ENCODE assay signal across 10 mouse cellular contexts in genomic region chr8:70560564-70560963, GRCm38 (mm10). TPM values are rescaled to one million over a fixed set of nuclear protein-coding genes. Genes with fewer than 3 reads are reported as not detected.
A peak's percentile ranks its signal among the peaks of the same experiment; 100 is the strongest.
DNase-seq lines count a peak whose midpoint lies in the region; ATAC-seq and TF ChIP-seq lines count a peak whose summit lies in the region.
"Had no signal": no experiment of that assay in that cellular context is flagged by ENCODE, and none has a peak within 500 bp of the region (broad histone marks: within the 10 kb centered on the region; RNA-seq: fewer than 3 reads in every experiment).

No protein-coding gene starts in this region.

- no peaks in the 10 kb centered on the region for H3K9me3 ChIP-seq in intestine, embryonic 15.5 days
- H3K9me3 ChIP-seq in intestine, embryonic 16.5 days (ENCODE audit: control insufficient read depth, low read length) = no peaks in the 10 kb centered on the region
- H3K9me3 ChIP-seq in lung, embryonic 16.5 days (ENCODE audit: control insufficient read depth, low read length) = no peaks in the 10 kb centered on the region
- H3K9me3 ChIP-seq in lung, postnatal 0 days (ENCODE audit: low read length) = no peaks in the 10 kb centered on the region
- H3K9me3 ChIP-seq in heart, postnatal 0 days (replicated peaks; ENCODE audit: control insufficient read depth, low read length) = no peaks in the 10 kb centered on the region
- H3K9me3 ChIP-seq: hindbrain, embryonic 12.5 days; midbrain, embryonic 15.5 days; neural tube, embryonic 13.5 days had no signal

- no peak for TF ChIP-seq EP300 in lung, postnatal 0 days (IDR thresholded peaks at IDR 0.05)
- TF ChIP-seq EP300 in heart, postnatal 0 days (IDR thresholded peaks at IDR 0.05; ENCODE audit: low read depth) = no peak

- peak overlapping the region; percentile 33; the same call in 1 of the 2 replicates for H3K27ac ChIP-seq in intestine, embryonic 15.5 days
- no peak overlapping the region for H3K27ac ChIP-seq in intestine, embryonic 16.5 days (ENCODE audit: low read length)
- H3K27ac ChIP-seq in lung, embryonic 16.5 days (ENCODE audit: low read length) = no peak overlapping the region
- no peak overlapping the region; the same call in 1 of the 2 replicates for H3K27ac ChIP-seq in lung, postnatal 0 days (ENCODE audit: low read length)
- peak overlapping the region; percentile 21 for H3K27ac ChIP-seq in heart, postnatal 0 days (ENCODE audit: low read depth)
- H3K27ac ChIP-seq: hindbrain, embryonic 12.5 days; midbrain, embryonic 15.5 days had no signal

- no peak for TF ChIP-seq CTCF in lung, postnatal 0 days (IDR thresholded peaks at IDR 0.05)
- no peak for TF ChIP-seq CTCF in heart, postnatal 0 days (IDR thresholded peaks at IDR 0.05; ENCODE audit: low read depth)

- DNase-seq in lung, postnatal 0 days (ENCODE audit: low spot score) = no peak
- no peak for DNase-seq in heart, postnatal 0 days (ENCODE audit: low spot score)
- peak; percentile 13 for DNase-seq in splenic B cell, adult 2 months (ENCODE audit: low read depth, low spot score)
- no peak for DNase-seq in thymus, postnatal 25 days

- no peaks in the 10 kb centered on the region for H3K36me3 ChIP-seq in intestine, embryonic 15.5 days
- no peaks in the 10 kb centered on the region for H3K36me3 ChIP-seq in intestine, embryonic 16.5 days (ENCODE audit: control insufficient read depth, insufficient read depth, low read length)
- no peaks in the 10 kb centered on the region for H3K36me3 ChIP-seq in lung, embryonic 16.5 days (ENCODE audit: control insufficient read depth, insufficient read depth, low read length)
- H3K36me3 ChIP-seq in lung, postnatal 0 days (ENCODE audit: insufficient read depth, low read length) = no peaks in the 10 kb centered on the region
- no peaks in the 10 kb centered on the region for H3K36me3 ChIP-seq in heart, postnatal 0 days (replicated peaks; ENCODE audit: control insufficient read depth, insufficient read depth, low read length)
- no peaks in the 10 kb centered on the region for H3K36me3 ChIP-seq in splenic B cell, adult 2 months (ENCODE audit: control insufficient read depth, insufficient read depth, low read length, poor library complexity, severe bottlenecking)
- H3K36me3 ChIP-seq: hindbrain, embryonic 12.5 days; midbrain, embryonic 15.5 days; neural tube, embryonic 13.5 days had no signal

- 67% methylated on average over 3 of the region's 3 CpGs for WGBS in intestine, embryonic 15.5 days
- WGBS in intestine, embryonic 16.5 days = 76% methylated on average over 3 of the region's 3 CpGs
- WGBS in lung, embryonic 16.5 days = 63% methylated on average over 3 of the region's 3 CpGs
- WGBS in lung, postnatal 0 days = 55% methylated on average over 3 of the region's 3 CpGs
- WGBS in heart, postnatal 0 days = 25% methylated on average over 3 of the region's 3 CpGs

- peaks cover 37% of the 10 kb centered on the region for H3K4me1 ChIP-seq in intestine, embryonic 15.5 days (replicated peaks)
- H3K4me1 ChIP-seq in intestine, embryonic 16.5 days (ENCODE audit: control insufficient read depth, insufficient read depth, low read length) = peaks cover 28% of the 10 kb centered on the region
- H3K4me1 ChIP-seq in lung, embryonic 16.5 days (replicated peaks; ENCODE audit: control insufficient read depth, insufficient read depth, low read length) = peaks cover 50% of the 10 kb centered on the region
- peaks cover 53% of the 10 kb centered on the region for H3K4me1 ChIP-seq in lung, postnatal 0 days (ENCODE audit: insufficient read depth, low read depth, low read length)
- peaks cover 65% of the 10 kb centered on the region for H3K4me1 ChIP-seq in heart, postnatal 0 days (ENCODE audit: control insufficient read depth, insufficient read depth)

- no peak overlapping the region for H3K4me2 ChIP-seq in intestine, embryonic 15.5 days (replicated peaks)
- H3K4me2 ChIP-seq in intestine, embryonic 16.5 days (ENCODE audit: low read depth, low read length) = no peak overlapping the region
- no peak overlapping the region for H3K4me2 ChIP-seq in lung, embryonic 16.5 days (ENCODE audit: low read depth, low read length)
- no peak overlapping the region for H3K4me2 ChIP-seq in lung, postnatal 0 days (replicated peaks; ENCODE audit: low read depth, low read length)
- H3K4me2 ChIP-seq in heart, postnatal 0 days (ENCODE audit: low read depth, low read length) = no peak overlapping the region
- H3K4me2 ChIP-seq: hindbrain, embryonic 12.5 days; midbrain, embryonic 15.5 days; neural tube, embryonic 13.5 days had no signal

- H3K27me3 ChIP-seq in intestine, embryonic 15.5 days (replicated peaks) = no peaks in the 10 kb centered on the region
- no peaks in the 10 kb centered on the region for H3K27me3 ChIP-seq in intestine, embryonic 16.5 days (replicated peaks; ENCODE audit: control insufficient read depth, insufficient read depth, low read length)
- no peaks in the 10 kb centered on the region for H3K27me3 ChIP-seq in lung, embryonic 16.5 days (ENCODE audit: control insufficient read depth, insufficient read depth, low read depth, low read length)
- H3K27me3 ChIP-seq in lung, postnatal 0 days (replicated peaks; ENCODE audit: insufficient read depth, low read length) = no peaks in the 10 kb centered on the region
- no peaks in the 10 kb centered on the region for H3K27me3 ChIP-seq in heart, postnatal 0 days (ENCODE audit: control insufficient read depth, insufficient read depth, low read length)
- H3K27me3 ChIP-seq in splenic B cell, adult 2 months (ENCODE audit: control insufficient read depth, insufficient read depth, low read length, poor library complexity, severe bottlenecking) = no peaks in the 10 kb centered on the region
- H3K27me3 ChIP-seq: hindbrain, embryonic 12.5 days; midbrain, embryonic 15.5 days; neural tube, embryonic 13.5 days had no signal

- H3K4me3 ChIP-seq in intestine, embryonic 15.5 days (replicated peaks) = no peak overlapping the region
- H3K4me3 ChIP-seq in intestine, embryonic 16.5 days (ENCODE audit: low read length) = no peak overlapping the region
- no peak overlapping the region for H3K4me3 ChIP-seq in lung, embryonic 16.5 days (ENCODE audit: low read length)
- no peak overlapping the region for H3K4me3 ChIP-seq in lung, postnatal 0 days (ENCODE audit: low read depth, low read length)
- H3K4me3 ChIP-seq in heart, postnatal 0 days (ENCODE audit: low read depth, low read length) = no peak overlapping the region
- H3K4me3 ChIP-seq: hindbrain, embryonic 12.5 days; midbrain, embryonic 15.5 days; neural tube, embryonic 13.5 days had no signal

- no peak for ATAC-seq in intestine, embryonic 15.5 days
- no peak for ATAC-seq in intestine, embryonic 16.5 days
- ATAC-seq in lung, embryonic 16.5 days (ENCODE audit: low read depth) = peak; percentile 11; the same call in 1 of the 2 replicates
- no peak for ATAC-seq in lung, postnatal 0 days
- peak; percentile 9; the same call in 1 of the 2 replicates for ATAC-seq in heart, postnatal 0 days (ENCODE audit: insufficient read depth, low read depth)
- ATAC-seq: midbrain, embryonic 15.5 days had no signal

- no peak overlapping the region for H3K9ac ChIP-seq in intestine, embryonic 15.5 days
- H3K9ac ChIP-seq in intestine, embryonic 16.5 days (ENCODE audit: low read depth, low read length) = no peak overlapping the region
- H3K9ac ChIP-seq in lung, embryonic 16.5 days (ENCODE audit: low read length) = no peak overlapping the region
- H3K9ac ChIP-seq in lung, postnatal 0 days (replicated peaks; ENCODE audit: low read depth) = no peak overlapping the region
- H3K9ac ChIP-seq in heart, postnatal 0 days (replicated peaks; ENCODE audit: low read depth, low read length) = no peak overlapping the region
- H3K9ac ChIP-seq: hindbrain, embryonic 12.5 days; midbrain, embryonic 15.5 days; neural tube, embryonic 13.5 days had no signal

RNA-seq across cellular contexts. Expression of gene Ell, which starts 21.3 kb away (rescaled TPM):
- 15.9 TPM in 2 replicates for polyA plus RNA-seq in intestine, embryonic 15.5 days (2015; fragmentation: Nextera tagmentation; extraction: Ambion mirVana)
- 16.6 and 17.7 TPM in 2 replicates for polyA plus RNA-seq in intestine, embryonic 16.5 days (2015; fragmentation: Nextera tagmentation; extraction: Ambion mirVana)
- 19.8 and 21.4 TPM in 2 replicates for polyA plus RNA-seq in lung, embryonic 16.5 days (2015; fragmentation: Nextera tagmentation; extraction: Ambion mirVana)
- 11.8 and 13.0 TPM in 2 replicates for polyA plus RNA-seq in lung, postnatal 0 days (2015; fragmentation: Nextera tagmentation; extraction: Ambion mirVana)
- 7.3 and 13.9 TPM in 2 replicates for total RNA-seq in heart, postnatal 0 days (2014; rRNA removed; ENCODE audit: low replicate concordance)
- polyA plus RNA-seq in heart, postnatal 0 days (2015; fragmentation: Nextera tagmentation; extraction: Ambion mirVana) = 7.9 and 9.1 TPM in 2 replicates

RNA-seq across cellular contexts. Expression of gene Kxd1, which starts 32.8 kb away (rescaled TPM):
- polyA plus RNA-seq in intestine, embryonic 15.5 days (2015; fragmentation: Nextera tagmentation; extraction: Ambion mirVana) = 60.5 and 65.8 TPM in 2 replicates
- polyA plus RNA-seq in intestine, embryonic 16.5 days (2015; fragmentation: Nextera tagmentation; extraction: Ambion mirVana) = 65.3 and 67.3 TPM in 2 replicates
- 54.0 and 55.3 TPM in 2 replicates for polyA plus RNA-seq in lung, embryonic 16.5 days (2015; fragmentation: Nextera tagmentation; extraction: Ambion mirVana)
- polyA plus RNA-seq in lung, postnatal 0 days (2015; fragmentation: Nextera tagmentation; extraction: Ambion mirVana) = 56.1 and 62.4 TPM in 2 replicates
- 110 and 120 TPM in 2 replicates for total RNA-seq in heart, postnatal 0 days (2014; rRNA removed; ENCODE audit: low replicate concordance)
- 93.5 and 96.7 TPM in 2 replicates for polyA plus RNA-seq in heart, postnatal 0 days (2015; fragmentation: Nextera tagmentation; extraction: Ambion mirVana)

RNA-seq across cellular contexts. Expression of gene Fkbp8, which starts 33.0 kb away (rescaled TPM):
- polyA plus RNA-seq in intestine, embryonic 15.5 days (2015; fragmentation: Nextera tagmentation; extraction: Ambion mirVana) = 277 and 331 TPM in 2 replicates
- polyA plus RNA-seq in intestine, embryonic 16.5 days (2015; fragmentation: Nextera tagmentation; extraction: Ambion mirVana) = 320 and 328 TPM in 2 replicates
- polyA plus RNA-seq in lung, embryonic 16.5 days (2015; fragmentation: Nextera tagmentation; extraction: Ambion mirVana) = 300 and 319 TPM in 2 replicates
- 222 and 228 TPM in 2 replicates for polyA plus RNA-seq in lung, postnatal 0 days (2015; fragmentation: Nextera tagmentation; extraction: Ambion mirVana)
- 422 and 440 TPM in 2 replicates for total RNA-seq in heart, postnatal 0 days (2014; rRNA removed; ENCODE audit: low replicate concordance)
- polyA plus RNA-seq in heart, postnatal 0 days (2015; fragmentation: Nextera tagmentation; extraction: Ambion mirVana) = 195 and 200 TPM in 2 replicates

RNA-seq across cellular contexts. Expression of gene Isyna1, which starts 33.6 kb away (rescaled TPM):
- polyA plus RNA-seq in intestine, embryonic 15.5 days (2015; fragmentation: Nextera tagmentation; extraction: Ambion mirVana) = 123 and 130 TPM in 2 replicates
- 105 and 121 TPM in 2 replicates for polyA plus RNA-seq in intestine, embryonic 16.5 days (2015; fragmentation: Nextera tagmentation; extraction: Ambion mirVana)
- 118 and 121 TPM in 2 replicates for polyA plus RNA-seq in lung, embryonic 16.5 days (2015; fragmentation: Nextera tagmentation; extraction: Ambion mirVana)
- 49.1 and 57.8 TPM in 2 replicates for polyA plus RNA-seq in lung, postnatal 0 days (2015; fragmentation: Nextera tagmentation; extraction: Ambion mirVana)
- total RNA-seq in heart, postnatal 0 days (2014; rRNA removed; ENCODE audit: low replicate concordance) = 111 and 125 TPM in 2 replicates
- 53.3 and 59.6 TPM in 2 replicates for polyA plus RNA-seq in heart, postnatal 0 days (2015; fragmentation: Nextera tagmentation; extraction: Ambion mirVana)

RNA-seq across cellular contexts. Expression of gene Ssbp4, which starts 48.1 kb away (rescaled TPM):
- 86.9 and 91.7 TPM in 2 replicates for polyA plus RNA-seq in intestine, embryonic 15.5 days (2015; fragmentation: Nextera tagmentation; extraction: Ambion mirVana)
- 63.2 and 73.9 TPM in 2 replicates for polyA plus RNA-seq in intestine, embryonic 16.5 days (2015; fragmentation: Nextera tagmentation; extraction: Ambion mirVana)
- polyA plus RNA-seq in lung, embryonic 16.5 days (2015; fragmentation: Nextera tagmentation; extraction: Ambion mirVana) = 106 and 108 TPM in 2 replicates
- 117 and 125 TPM in 2 replicates for polyA plus RNA-seq in lung, postnatal 0 days (2015; fragmentation: Nextera tagmentation; extraction: Ambion mirVana)
- total RNA-seq in heart, postnatal 0 days (2014; rRNA removed; ENCODE audit: low replicate concordance) = 107 and 143 TPM in 2 replicates
- 55.6 and 57.3 TPM in 2 replicates for polyA plus RNA-seq in heart, postnatal 0 days (2015; fragmentation: Nextera tagmentation; extraction: Ambion mirVana)

Comparison
In these comparisons a context has a peak if more than half of its experiments do, and no peak if none do; other contexts are left out.
1. ATAC-seq: peak in lung, embryonic 16.5 days (single experiment) and heart, postnatal 0 days (single experiment); none in intestine, embryonic 15.5 days (single experiment), intestine, embryonic 16.5 days (single experiment) and lung, postnatal 0 days (single experiment).
2. H3K27ac ChIP-seq: peak in intestine, embryonic 15.5 days (single experiment) and heart, postnatal 0 days (single experiment); none in intestine, embryonic 16.5 days (single experiment), lung, embryonic 16.5 days (single experiment) and lung, postnatal 0 days (single experiment).